Mouse (Mus musculus) liver, adult 10 weeks (tissue): ENCODE results near the gene Kcnn3. TPM values are rescaled to one million over a fixed set of nuclear protein-coding genes. Genes with fewer than 3 reads are reported as not detected.

Experiments used
- polyA plus RNA-seq: library from polyadenylated mRNA; stranded (reverse); fragments of 350-450 nt; fragmentation: Illumina TruSeq; extraction: RNeasy Lipid Tissue Mini Kit (QIAGEN cat#74804); gene quantifications from one replicate; pipeline ENCODE4 v1.2.3, GENCODE M21; 2014; ENCODE audit warnings: low read depth, low replicate concordance

Gene Kcnn3
- polyA plus RNA-seq = not detected

DNA sequence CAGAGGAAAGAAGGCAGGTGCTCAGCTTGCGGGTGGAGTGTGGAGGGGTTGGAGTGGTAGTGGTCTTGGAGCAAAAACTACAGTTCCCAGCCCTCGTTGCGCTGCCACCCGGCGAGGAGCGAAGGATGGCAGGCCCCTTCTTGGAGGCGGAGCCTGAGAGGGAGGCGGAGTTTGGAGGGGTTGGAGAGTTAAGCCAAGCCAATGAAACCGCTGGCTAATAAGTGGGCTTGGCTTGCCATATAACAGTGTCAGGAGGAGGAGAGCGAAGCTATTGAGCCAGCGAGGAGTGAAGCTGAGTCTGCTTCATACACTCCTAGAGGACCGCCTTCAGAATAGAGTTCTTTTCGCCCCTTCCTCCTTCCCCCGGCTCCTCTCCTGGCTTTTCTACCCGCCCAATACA, at the start of gene Kcnn3:
TSS of gene Kcnn3 (plus strand) at position 271 of the 400 bp plus-strand sequence.

DNA sequence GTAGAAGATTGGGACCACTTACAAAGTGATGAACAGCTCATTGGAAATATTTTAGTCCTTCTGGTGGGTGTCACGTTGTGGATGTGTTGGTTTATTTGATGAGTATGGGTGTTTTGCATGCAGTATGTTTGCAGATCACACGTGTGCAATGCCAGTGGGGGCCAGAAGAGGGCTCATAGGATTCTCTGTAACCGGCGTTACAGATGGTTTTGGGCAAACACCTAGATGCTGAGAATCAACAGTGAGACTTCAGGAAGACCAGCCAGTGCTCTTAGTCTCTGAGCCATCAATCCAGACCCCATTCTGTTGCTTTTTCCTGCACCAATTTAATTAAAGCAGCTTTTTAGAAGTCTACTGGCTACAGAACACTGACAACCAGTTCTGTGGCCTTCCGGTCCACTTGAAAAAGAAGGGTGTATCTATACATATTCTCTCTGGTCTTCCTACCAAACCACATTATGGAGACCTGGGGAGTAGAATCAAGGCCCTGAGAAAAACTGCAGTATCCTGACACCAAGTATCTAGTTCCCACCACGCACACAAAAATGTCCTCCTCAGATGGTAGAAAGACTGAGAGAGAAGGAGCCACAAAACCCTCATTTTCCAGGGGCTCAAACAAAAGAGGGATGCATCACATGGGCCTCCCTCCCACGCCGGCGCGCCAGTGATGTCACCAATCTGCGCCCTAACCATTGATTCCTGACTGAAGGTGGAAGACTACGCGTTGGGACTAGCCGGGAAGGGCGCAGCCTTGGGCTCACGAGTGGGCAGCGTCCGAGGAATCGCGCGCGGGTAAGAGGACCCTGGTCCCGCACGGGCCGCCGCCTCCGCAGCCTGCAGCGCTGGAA, 194.6 kb downstream of the Kcnn3 start, which contains the start of gene Adar:
TSS of gene Adar (plus strand) at position 664 of the 848 bp plus-strand sequence.

Other genes with a start within 250 kb of the Kcnn3 start
- gene Slc50a1, start 249.6 kb upstream of the Kcnn3 start, polyA plus RNA-seq = 5.9 TPM
- gene Efna1, start 239.0 kb upstream of the Kcnn3 start, polyA plus RNA-seq = 11.2 TPM
- gene Efna3, start 197.2 kb upstream of the Kcnn3 start, polyA plus RNA-seq = not detected
- gene Efna4, start 182.1 kb upstream of the Kcnn3 start, polyA plus RNA-seq = not detected
- gene Adam15, start 170.2 kb upstream of the Kcnn3 start, polyA plus RNA-seq = 0.74 TPM
- not detected for gene Dcst2, start 158.2 kb upstream of the Kcnn3 start, polyA plus RNA-seq
- gene Dcst1, start 154.9 kb upstream of the Kcnn3 start, polyA plus RNA-seq = not detected
- gene Zbtb7b, start 125.4 kb upstream of the Kcnn3 start, polyA plus RNA-seq = 6.9 TPM
- 1.6 TPM for gene Lenep, start 117.4 kb upstream of the Kcnn3 start, polyA plus RNA-seq
- gene Flad1, start 108.3 kb upstream of the Kcnn3 start, polyA plus RNA-seq = 3.2 TPM
- 3.3 TPM for gene Cks1b, start 101.8 kb upstream of the Kcnn3 start, polyA plus RNA-seq
- gene Shc1, start 101.7 kb upstream of the Kcnn3 start, polyA plus RNA-seq = 21.4 TPM
- 6.0 TPM for gene Pygo2, start 90.0 kb upstream of the Kcnn3 start, polyA plus RNA-seq
- 2.6 TPM for gene Pbxip1, start 83.5 kb upstream of the Kcnn3 start, polyA plus RNA-seq
- gene Pmvk, start 65.6 kb upstream of the Kcnn3 start, polyA plus RNA-seq = 8.8 TPM
- gene Adar, start 194.9 kb downstream of the Kcnn3 start, polyA plus RNA-seq = 2.7 TPM
- 0.24 TPM for gene Chrnb2, start 244.5 kb downstream of the Kcnn3 start, polyA plus RNA-seq